Mouse (Mus musculus) forebrain, embryonic 11.5 days (tissue): ENCODE results near the gene Tlr11. TPM values are rescaled to one million over a fixed set of nuclear protein-coding genes. Genes with fewer than 3 reads are reported as not detected.

Experiments used
- polyA plus RNA-seq: library from polyadenylated mRNA; unstranded; fragments of >200 nt; fragmentation: Nextera tagmentation; extraction: Ambion mirVana; gene quantifications from 2 replicates; pipeline ENCODE4 v1.2.1, GENCODE M21; 2014

Tlr11 gene
- polyA plus RNA-seq, 1 experiment from 2014 or later: not detected

Other genes with a start within 250 kb of the Tlr11 start
- not detected in 2 replicates for gene Olfr727, start 234.7 kb upstream of the Tlr11 start, polyA plus RNA-seq
- gene Olfr728, start 215.2 kb upstream of the Tlr11 start, polyA plus RNA-seq: not detected in 2 replicates
- not detected in 2 replicates for gene Olfr729, start 205.0 kb upstream of the Tlr11 start, polyA plus RNA-seq
- not detected in 2 replicates for gene Olfr730, start 169.7 kb upstream of the Tlr11 start, polyA plus RNA-seq
- gene Olfr731, start 116.0 kb upstream of the Tlr11 start, polyA plus RNA-seq: not detected in 2 replicates
- gene Olfr732, start 73.7 kb upstream of the Tlr11 start, polyA plus RNA-seq: not detected in 2 replicates
- gene Olfr733, start 56.4 kb upstream of the Tlr11 start, polyA plus RNA-seq: not detected in 2 replicates
- not detected in 2 replicates for gene Olfr734, start 31.2 kb upstream of the Tlr11 start, polyA plus RNA-seq
- gene Olfr735, start 9.0 kb upstream of the Tlr11 start, polyA plus RNA-seq: not detected in 2 replicates
- gene Olfr736, start 23.2 kb downstream of the Tlr11 start, polyA plus RNA-seq: not detected in 2 replicates
- gene Olfr738, start 49.7 kb downstream of the Tlr11 start, polyA plus RNA-seq: not detected in 2 replicates
- gene Olfr739, start 60.7 kb downstream of the Tlr11 start, polyA plus RNA-seq: not detected in 2 replicates
- not detected in 2 replicates for gene Olfr740, start 87.6 kb downstream of the Tlr11 start, polyA plus RNA-seq
- gene Olfr741, start 114.8 kb downstream of the Tlr11 start, polyA plus RNA-seq: not detected in 2 replicates
- gene Olfr742, start 145.7 kb downstream of the Tlr11 start, polyA plus RNA-seq: not detected in 2 replicates
- not detected in 2 replicates for gene Olfr743, start 163.9 kb downstream of the Tlr11 start, polyA plus RNA-seq